Mouse (Mus musculus) T-helper 2 cell (primary cell): ENCODE measurements around the gene Zbtb18.

Experiments
- in situ Hi-C: fragments of 300-600 bp; cut with MboI, MseI; formaldehyde crosslinking; loops from one replicate; pipeline ENCODE4 v1.15.1; 2025; ENCODE audit warnings: high pct_unique_total_duplicates

Zbtb18 gene

DNA sequence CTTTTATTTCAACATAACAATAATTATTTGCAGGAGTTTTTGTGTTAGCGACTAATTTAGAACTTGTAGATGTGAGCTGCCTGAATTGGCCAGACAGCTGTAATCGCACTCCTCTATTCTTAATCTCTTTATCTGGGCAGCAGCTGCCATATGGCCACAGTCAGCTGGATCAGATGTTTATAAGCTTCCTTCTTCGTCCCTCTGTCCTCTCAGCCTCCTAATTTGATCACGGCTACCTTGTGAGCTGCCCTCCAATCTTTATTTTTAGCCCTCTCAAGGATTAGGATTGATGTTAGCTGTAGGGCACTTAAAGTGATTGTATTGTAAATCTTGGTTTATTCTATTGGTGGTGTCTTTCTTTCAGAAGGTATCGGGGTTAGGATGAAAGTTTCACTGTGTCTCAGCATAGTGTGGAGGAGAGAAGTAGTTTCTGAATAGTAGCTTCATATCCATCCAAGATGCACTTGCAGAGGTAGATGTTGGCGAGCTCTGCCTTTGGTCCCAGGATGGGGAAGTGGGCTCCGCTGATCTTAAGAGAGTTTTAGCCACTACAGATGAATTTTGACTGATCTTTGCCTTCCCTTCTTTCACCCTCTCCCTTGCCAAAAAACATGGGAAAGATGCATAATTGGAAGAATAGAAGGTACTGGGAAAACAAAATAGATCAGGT, 3.4 kb downstream of the Zbtb18 start:
- in situ Hi-C loops: loop anchor here (10.0 kb wide), 1 partner anchor 539 kb away; the partner anchor contains the start of gene Catspere2

DNA sequence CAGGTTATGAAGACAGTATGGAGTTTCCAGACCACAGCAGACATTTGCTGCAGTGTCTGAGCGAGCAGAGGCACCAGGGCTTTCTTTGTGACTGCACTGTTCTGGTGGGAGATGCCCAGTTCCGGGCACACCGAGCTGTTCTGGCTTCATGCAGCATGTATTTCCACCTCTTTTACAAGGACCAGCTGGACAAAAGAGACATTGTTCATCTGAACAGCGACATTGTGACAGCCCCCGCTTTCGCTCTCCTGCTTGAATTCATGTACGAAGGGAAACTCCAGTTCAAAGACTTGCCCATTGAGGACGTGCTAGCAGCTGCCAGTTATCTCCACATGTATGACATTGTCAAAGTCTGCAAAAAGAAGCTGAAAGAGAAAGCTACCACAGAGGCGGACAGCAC, 4.9 kb downstream of the Zbtb18 start:
- in situ Hi-C loops: loop anchor here (10.0 kb wide), 1 partner anchor 538 kb away; the partner anchor contains the start of gene Catspere2

- in situ Hi-C loops: loop anchor here (10.0 kb wide), 1 partner anchor 537 kb away; the partner anchor contains the start of gene Catspere2
These were observed 5.5 kb downstream of the Zbtb18 start for GRCm38 (mm10) chr1:177447541-177448111.

DNA sequence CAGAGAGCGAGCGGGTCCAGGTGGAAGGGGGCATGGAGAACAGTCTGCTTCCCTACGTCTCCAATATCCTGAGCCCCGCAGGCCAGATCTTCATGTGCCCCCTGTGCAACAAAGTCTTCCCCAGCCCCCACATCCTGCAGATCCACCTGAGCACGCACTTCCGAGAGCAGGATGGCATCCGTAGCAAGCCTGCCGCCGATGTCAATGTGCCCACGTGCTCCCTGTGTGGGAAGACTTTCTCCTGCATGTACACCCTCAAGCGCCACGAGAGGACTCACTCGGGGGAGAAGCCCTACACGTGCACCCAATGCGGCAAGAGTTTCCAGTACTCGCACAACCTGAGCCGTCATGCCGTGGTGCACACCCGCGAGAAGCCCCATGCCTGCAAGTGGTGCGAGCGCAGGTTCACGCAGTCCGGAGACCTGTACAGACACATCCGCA, 6.0 kb downstream of the Zbtb18 start:
- in situ Hi-C loops: loop anchor here (10.0 kb wide), 1 partner anchor 537 kb away; the partner anchor contains the start of gene Catspere2

GRCm38 (mm10) chr1:177448921-177449320, 6.8 kb downstream of the Zbtb18 start:
- in situ Hi-C loops: loop anchor here (10.0 kb wide), 1 partner anchor 536 kb away; the partner anchor contains the start of gene Catspere2

DNA sequence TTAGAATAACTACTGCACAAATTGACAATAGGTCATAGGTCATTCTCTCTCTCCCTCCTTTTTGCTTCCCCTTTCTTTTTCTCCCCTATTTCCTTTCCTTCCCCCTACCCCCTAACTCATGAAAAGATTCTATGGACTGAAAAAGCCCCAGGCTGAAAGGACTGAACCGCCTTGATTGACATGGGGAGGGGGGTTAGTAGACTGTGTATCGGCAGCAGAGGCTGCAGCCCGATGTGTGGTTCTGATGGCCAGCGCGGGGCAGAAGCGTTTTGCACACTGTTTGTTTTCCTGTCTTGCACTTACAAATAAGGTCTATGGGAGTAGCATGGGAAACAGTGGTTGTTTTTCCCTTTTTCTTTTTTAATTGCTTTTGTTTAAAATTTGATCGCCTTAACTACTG, 7.7 kb downstream of the Zbtb18 start:
- in situ Hi-C loops: loop anchor here (10.0 kb wide), 1 partner anchor 535 kb away; the partner anchor contains the start of gene Catspere2

GRCm38 (mm10) chr1:177451041-177451440, 8.9 kb downstream of the Zbtb18 start:
- in situ Hi-C loops: no loop called here

DNA sequence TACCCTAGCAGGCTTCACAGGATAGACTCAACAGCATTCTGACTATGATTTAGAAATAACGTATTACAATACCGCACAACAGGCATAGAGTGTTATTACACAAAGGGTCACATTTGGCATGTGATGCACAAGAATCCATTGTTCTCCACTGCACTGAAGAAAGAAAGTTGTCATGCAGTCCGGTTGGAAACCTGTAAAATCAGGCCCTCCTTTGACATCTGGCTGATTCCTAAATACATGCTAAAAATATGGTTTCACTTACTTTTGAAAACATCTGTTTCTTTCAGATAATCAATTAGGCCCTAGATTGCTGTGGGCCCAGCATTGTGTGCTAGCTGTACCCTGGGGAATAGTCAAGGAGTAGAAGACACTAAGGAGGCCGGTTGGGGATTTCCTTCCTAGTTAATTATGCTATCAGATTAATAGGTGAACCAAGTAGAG, 9.9 kb downstream of the Zbtb18 start:
- in situ Hi-C loops: no loop called here

DNA sequence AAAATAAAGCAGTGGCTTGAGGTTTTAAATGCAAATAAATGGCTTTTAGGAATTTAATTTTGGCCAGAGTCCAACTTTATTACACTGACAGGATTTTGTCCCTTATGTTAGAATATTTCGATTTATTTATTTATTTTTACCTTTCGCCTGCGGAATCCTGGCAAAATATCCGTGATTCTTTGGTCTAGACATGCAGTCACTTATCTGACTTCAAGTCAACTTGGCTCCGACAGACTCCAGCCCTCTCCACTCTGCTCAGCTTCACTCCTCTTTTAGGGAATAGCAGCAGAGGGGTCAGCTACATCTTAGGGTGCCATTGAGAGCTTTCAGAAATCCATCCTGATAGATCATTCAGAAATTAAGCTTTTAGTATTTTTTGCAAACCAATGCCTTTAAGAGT, 10.8 kb downstream of the Zbtb18 start:
- in situ Hi-C loops: no loop called here

- in situ Hi-C loops: no loop called here
These were observed 11.7 kb downstream of the Zbtb18 start for GRCm38 (mm10) chr1:177453806-177454205.

DNA sequence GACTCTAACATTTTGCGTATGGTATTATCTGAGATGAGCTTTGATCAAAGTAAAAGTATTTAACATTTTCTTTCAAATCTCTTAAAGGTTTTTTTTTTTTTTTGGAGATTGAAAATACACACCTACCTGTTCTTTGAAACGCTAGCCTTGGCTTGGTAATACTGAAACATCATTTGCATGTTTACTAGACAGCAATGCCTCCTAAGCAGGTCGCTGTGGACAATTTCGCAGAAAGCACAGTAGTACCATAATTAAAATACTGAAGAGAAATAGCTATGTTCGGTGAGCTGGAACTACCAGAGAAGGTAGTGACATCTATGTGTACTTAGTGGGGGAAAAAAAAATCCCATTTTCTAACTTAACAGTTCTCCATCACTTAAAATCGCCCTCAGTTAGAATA, 12.3 kb downstream of the Zbtb18 start:
- in situ Hi-C loops: no loop called here

- in situ Hi-C loops: no loop called here
These were observed 13.3 kb downstream of the Zbtb18 start for GRCm38 (mm10) chr1:177455466-177455865.

- in situ Hi-C loops: no loop called here
These were observed 14.1 kb downstream of the Zbtb18 start for GRCm38 (mm10) chr1:177456208-177456607.

DNA sequence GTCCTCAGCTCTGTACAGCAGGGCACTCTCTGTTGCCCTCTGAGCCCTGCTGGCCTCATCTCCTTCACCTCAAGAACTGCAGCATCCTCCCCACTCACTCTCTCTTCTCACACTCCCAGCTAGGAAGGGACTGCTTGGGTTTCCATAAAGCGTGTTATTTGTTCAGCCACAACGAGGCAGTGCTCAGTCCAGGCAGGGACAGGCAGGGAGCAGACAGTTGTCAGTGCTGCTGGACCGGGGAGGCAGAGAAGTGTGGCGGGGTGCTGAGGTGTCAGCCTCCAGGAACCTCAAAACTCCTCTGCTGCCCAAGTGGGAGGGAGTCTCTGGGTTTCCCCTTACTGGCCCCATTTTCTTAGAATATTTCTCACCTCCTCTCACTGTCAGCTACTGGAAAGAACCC, 14.6 kb downstream of the Zbtb18 start:
- in situ Hi-C loops: no loop called here

DNA sequence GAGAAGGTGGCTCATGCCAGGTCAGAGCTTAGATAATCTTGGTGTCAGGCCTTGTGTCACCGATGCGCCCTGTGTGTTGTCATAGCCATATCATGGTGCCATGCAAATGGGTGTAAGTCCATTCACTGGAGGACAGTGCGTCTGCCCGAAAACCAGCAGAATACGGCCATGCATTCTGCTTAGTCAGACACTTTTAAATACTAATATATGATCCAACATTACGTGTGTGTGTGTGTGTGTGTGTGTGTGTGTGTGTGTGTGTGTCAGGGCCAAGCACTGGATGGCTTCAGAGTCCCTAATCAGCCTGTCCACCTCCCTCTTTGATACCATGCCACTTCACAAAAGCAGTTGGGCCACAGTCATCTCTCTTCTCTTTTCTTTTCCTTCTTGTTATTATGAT, 15.8 kb downstream of the Zbtb18 start:
- in situ Hi-C loops: no loop called here

DNA sequence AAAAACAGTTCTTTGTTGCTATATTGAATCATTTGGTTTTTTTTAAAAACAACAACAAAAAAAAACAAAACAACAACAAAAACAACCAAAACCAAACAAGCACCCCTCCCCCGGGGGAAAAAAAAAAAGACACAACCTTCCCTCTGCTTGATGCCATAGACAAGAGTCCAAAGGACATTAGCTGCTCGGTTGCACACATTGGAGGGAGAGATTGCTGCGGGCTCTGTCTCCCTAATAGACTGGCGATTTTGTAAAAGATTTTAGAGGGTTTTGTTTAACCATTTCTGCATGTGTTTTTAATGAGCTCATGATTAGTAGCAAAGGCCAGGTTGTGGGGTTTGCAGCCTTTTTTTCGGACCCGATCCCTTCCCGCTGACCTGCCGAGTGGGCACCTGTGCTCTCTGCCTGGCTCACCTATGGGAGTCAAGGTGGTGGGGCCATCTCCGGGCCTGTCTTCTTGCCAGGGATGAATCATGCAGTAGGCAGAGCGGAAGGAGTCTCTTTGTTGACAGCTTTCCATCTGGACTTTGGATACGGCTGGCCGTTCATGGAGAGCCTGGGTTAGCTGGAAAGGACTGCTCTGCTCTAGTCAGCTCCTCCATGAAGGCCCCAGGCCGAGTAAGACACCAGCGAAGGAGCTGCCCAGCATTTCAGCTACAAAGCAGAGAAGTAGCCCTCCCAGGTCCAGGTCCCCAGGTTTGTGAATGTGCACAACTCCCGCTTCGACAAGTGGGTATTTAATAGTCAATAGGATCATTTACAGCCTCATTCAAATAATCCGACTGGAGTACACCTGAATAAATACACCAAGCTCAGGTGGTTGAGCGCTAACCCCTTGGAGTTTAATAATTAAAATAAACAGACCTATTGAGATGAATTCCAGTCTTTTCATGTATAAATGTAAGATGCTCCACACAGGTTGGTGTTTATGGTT, 16.6 kb downstream of the Zbtb18 start:
- in situ Hi-C loops: no loop called here

DNA sequence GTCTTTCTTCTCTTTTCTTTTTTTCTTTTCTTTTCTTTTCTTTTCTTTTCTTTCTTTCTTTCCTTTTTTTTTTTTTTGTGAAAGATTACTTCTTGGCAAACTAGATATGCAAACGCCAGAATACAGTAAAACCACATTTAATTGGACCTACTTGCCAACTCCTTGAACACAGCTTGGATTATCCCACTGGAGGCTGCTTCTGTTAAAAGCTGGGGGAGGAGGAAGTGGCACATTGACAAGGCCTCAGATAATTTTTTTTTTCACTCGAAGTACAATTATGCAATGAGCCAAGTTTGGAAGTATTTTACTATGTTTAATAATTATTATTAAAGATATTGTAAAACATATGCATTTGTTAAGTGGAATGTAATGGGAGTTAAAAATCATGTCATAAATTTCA, 17.4 kb downstream of the Zbtb18 start:
- in situ Hi-C loops: no loop called here

- in situ Hi-C loops: no loop called here
These were observed 25.0 kb downstream of the Zbtb18 start for GRCm38 (mm10) chr1:177467150-177467549.

DNA sequence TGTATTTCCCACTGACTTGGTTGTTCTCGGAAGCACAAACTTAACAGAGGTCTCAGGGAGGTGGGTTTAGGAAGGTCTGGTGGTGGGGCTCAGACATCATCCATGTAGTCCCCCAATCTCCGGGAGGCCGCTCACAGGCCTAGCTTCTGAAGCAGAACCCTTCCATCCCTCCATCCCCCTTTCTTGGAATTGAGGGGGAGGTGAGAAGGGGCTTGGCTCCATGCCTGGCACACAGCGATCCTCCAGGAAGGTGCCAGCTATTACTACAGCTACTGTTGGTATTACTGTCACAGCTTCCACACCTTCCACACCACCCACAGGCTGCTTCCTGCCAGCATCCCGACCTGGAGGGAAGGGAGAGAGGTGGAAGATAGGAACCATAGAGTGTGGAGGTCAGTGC, 26.3 kb downstream of the Zbtb18 start:
- in situ Hi-C loops: no loop called here

- in situ Hi-C loops: no loop called here
These were observed 27.9 kb downstream of the Zbtb18 start for GRCm38 (mm10) chr1:177470091-177470490.

DNA sequence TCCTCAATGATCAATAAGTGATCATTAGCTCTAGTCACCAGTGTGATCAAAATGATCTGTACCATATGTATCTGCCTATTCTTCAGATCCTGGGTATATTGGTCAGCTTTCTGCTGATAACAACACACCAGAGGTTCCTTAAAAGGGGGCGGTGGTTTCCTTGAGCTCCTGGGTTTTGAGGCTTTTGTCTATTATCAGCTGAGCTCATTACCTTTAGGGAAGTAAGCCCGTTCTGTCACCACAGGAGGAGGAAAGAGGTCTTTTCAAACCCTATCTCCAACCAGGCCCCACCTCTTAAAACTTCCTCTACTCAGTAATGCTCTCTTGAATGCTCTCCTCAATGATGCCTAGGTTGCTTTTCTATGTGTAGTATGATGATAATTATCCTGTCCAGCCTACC, 28.8 kb downstream of the Zbtb18 start:
- in situ Hi-C loops: no loop called here
